Mouse (Mus musculus) embryonic fibroblast, embryonic 13.5 days (primary cell): ENCODE data around the gene Gpd1.

ENCODE experiments used
- CTCF ChIP-seq: IDR thresholded peaks from 2 replicates; pipeline ENCODE4 v1.5.1; 2011; ENCODE audit warnings: mild to moderate bottlenecking, control low read depth, low read length, moderate library complexity, borderline replicate concordance; ENCODE audit not compliant: insufficient read depth
- POLR2A ChIP-seq: IDR thresholded peaks from 2 replicates; pipeline ENCODE4 v1.6.1; 2011; ENCODE audit warnings: low read depth, mild to moderate bottlenecking, control low read depth, low read length, moderate library complexity

- TF ChIP-seq POLR2A = no peak
- no peak for TF ChIP-seq CTCF
Observed at GRCm38 (mm10) chr15:99703676-99704040, 13.7 kb upstream of the Gpd1 start.
